Mouse (Mus musculus) lung, postnatal 4 days (tissue): ENCODE results near the gene Gp1bb.

Experiments used
- DNase-seq, 2 experiments: peaks; one replicate each; pipeline ENCODE4 v3.0.0; 2021

Gene Gp1bb

DNA sequence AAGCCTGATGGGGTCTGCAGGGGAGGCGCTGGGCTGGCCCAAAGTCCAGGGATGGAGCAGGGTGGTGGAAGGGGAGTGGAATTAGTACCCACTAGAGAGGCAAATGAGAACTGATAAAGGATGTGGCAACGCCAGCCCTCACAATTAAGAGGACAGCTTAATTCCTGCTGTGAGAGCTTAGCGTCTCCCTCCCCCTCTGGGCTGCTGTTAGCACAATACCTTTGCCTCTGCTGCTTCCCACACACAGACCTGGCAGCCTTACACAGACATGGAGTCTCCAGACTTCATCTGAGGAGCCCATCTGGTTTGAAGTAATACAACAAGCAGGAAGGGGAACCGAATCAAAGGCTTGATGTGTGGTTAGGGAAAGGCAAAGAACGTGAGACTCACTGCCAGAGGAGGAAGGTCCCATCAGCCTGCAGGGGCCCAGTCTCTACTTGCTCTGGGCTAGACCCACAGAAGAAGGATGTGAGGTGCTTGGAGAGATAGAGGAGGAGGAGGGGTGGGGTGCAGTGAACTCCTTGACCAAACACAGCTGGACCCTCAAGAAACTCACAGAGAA lies 44.5 kb downstream of the Gp1bb start:
- DNase-seq = no peak

DNA sequence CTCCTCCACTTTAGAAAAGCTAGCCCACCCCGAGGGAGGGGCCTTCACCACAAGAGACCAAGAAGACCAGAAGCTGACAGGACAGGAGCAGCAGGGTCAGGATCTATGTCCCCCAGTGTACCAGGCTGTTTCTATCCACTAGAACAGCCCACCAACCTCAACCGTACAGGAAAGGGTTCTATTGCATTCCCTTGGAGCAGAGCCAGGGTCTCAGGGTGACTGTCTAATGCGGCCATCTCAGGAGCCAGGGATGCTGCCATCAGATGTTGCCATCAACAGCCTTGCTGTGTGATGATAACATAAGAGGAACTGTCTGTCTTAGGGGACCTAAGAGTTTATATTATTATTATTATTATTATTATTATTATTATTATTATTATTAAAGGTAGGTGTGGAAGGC lies 45.1 kb downstream of the Gp1bb start:
- no peak for DNase-seq

DNA sequence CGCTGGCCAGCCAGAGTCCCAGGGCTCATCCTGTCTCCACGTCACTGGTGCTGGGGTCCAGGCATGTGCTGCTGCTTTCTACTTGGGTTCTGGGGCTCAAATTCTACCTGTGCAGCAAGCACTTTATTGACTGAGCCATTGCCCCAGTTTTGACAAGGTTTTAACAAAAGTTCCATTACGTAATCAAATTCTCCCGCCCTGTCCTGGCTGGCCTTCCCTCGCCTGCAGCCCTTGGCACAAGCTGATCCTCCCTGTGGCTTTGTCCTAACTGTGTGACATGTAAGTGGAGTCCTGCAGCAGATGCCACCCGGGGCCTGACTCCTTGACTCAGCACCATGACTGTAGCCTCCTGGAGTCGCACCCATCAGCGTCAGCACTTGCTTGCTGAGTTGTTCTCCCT lies 48.0 kb downstream of the Gp1bb start:
- DNase-seq = no peak
